Mouse (Mus musculus) layer of hippocampus, adult 9-10 months (tissue): Measurements from ENCODE around the gene Capza1.
A peak's percentile ranks its signal among the peaks of the same experiment; 100 is the strongest.
"Not testable (repeated sequence)": the region's sequence is repeated elsewhere in the genome, so short reads cannot be mapped to it uniquely, and the experiment has no call there.

Experiments
- DNase-seq: peaks from one replicate; pipeline ENCODE4 v3.0.0; 2022; ENCODE audit warnings: low spot score

The Capza1 gene

GRCm38 (mm10) chr3:104817481-104817990, 46.8 kb downstream of the Capza1 start:
- no peak for DNase-seq

DNA sequence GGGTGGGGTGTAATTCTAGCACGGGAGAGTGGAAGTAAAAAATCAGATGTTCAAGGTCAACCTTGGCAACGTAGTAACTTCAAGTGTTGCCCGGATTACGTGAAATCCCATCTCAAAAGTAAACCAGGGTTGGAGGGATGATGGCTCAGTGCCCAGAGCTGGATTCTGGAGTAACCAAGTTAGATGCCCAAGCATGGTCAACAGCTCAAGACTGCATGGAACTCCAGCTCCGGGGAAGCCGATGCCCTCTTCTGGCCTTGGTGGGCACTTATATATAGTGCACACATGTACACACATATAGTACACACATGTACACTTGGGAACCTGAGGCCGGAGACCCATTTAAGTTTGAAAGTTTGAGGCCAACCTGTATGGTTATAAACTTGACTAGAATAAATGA, 48.2 kb downstream of the Capza1 start:
- DNase-seq, result no peak

DNA sequence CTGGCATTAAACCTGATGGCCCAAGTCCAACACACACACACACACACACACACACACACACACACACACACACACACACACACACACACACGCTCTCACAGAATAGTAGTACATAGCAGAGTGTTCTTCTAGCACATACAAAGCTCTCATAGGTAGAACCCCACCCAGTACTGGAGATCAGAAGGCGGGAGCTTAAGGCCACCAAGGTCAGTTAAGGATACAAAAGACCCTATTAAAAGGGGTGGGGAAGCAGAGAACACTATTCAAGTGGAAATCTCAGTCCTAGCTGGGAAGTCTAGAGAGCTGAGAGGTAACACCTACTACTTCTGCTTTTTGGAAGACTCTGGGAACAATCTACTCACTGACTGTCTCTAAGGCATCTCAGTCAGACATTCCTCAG, 49.0 kb downstream of the Capza1 start:
- DNase-seq, result no peak

DNA sequence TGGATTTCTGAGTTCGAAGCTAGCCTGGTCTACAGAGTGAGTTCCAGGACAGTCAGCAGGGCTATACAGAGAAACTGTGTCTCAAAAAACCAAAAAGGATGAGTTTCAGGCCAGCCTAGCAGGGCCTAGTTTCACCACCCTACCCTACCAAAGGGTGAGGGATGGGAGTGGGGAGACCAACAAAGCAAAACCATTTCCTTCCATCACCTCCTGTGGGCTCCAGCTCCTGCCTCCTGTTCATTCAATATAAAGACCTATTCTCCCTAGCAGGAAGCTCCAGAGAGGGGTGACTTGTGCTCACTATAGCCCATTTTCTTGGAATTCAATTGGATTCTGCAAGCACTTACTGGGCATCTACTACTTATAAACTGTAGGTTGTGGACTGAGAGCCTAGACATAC, 49.6 kb downstream of the Capza1 start:
- no peak for DNase-seq

DNA sequence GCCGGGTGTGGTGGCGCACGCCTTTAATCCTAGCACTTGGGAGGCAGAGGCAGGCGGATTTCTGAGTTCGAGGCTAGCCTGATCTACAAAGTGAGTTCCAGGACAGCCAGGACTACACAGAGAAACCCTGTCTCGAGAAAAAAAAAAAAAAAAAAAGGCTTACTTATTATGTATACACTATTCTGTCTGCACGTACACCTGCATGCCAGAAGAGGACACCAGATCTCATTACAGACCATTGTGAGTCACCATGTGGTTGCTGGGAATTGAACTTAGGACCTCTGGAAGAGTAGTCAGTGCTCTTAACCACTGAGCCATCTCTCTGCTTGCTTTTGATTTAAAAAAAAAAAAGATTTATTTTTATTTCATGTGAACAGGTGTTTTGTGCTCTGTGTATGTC, 51.1 kb downstream of the Capza1 start:
- not testable (repeated sequence) for DNase-seq

- no peak for DNase-seq
Observed at GRCm38 (mm10) chr3:104812254-104812653, 52.1 kb downstream of the Capza1 start.

DNA sequence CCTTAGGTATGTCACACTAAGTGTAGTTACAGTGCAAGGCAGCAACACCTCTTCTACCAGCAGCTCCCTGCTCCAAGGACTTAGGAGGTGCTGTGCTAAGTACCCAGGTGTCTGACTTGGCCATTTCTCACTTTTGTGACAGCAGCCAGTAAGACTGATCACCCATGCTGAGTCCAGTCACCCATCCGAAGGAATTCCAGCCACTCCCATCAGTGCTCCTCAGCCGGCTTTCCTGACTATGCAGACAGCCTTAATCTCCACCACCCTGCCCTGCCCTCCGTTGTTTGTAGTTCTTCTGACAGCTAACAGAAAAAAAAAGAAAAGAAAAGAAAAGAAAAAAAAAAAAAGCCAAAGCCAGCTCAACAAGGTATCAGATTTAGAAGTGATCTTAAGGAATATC, 52.6 kb downstream of the Capza1 start:
- no peak for DNase-seq

- DNase-seq, result no peak
Observed at GRCm38 (mm10) chr3:104805539-104805938, 58.8 kb downstream of the Capza1 start.

DNA sequence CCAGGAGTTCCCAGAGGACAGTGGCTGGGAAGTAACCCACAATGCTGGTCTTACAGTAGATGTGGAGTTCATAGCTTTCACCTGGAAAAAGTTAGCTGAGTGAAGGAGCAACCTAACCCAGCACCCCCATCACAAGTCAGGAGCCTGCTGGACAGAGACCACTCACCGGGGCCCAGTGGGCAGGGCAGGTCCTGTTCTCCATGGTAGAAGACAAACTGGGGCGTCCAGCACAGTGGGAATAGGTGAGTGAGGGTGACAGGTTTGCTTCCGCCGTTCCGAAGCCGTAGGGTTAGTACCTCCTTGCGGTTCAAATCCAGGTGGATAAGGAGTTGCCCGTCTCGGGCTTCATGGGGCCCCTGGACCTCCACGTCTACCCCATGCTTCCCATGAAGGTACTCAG, 60.0 kb downstream of the Capza1 start:
- DNase-seq, result no peak

GRCm38 (mm10) chr3:104801481-104801880, 62.8 kb downstream of the Capza1 start:
- DNase-seq, result no peak

DNA sequence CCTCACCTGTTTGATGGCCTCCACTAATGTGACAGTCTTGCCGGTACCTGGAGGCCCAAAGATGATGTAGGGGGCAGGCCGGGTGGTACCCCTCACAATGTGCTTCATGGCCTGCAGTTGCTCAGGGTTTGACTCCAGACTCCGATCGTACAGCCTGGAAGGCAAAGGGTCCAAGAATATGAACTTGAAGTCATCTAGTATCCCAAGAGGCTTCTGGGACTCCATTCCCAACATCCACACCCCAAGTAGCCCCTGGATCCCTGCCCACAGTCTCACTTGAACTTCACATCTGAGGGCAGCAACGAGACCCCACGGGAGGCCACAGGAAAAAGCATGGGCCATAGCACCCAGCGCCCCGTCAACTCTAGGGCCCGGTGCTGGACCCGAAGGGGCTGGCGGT, 63.6 kb downstream of the Capza1 start:
- no peak for DNase-seq

- DNase-seq, result no peak
Observed at GRCm38 (mm10) chr3:104796430-104797082, 67.7 kb downstream of the Capza1 start.

DNA sequence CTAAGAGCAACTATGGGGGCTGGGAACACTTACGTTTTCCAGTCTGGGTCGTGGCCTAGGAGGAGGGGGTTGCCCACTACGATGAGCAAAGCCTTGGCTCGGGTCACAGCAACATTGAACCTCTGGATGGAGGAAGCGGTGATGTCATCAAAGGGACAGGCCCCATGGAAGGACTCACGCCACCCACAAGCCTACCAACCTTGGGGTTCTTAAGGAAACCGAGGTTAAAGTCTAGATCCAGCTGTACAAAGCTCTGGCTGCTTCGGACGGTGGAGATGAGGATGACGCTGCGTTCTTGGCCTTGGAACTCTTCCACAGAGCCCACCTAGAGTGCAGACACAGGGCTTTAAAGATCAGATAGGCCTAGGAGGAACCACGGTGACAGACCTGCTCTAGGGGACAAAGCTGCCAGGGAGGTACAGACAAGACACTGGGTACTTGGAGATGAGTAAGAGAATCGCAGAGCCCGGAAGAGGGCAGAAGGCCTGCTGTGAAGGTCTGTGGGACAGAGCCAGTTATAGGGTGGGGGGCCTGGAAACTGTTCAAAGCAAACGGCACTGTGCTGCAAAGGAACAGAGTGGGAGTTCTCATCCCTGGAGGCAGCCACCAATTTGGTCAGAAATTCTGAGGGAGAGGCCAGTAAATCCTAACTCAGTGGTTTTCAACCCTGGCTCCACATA, 68.5 kb downstream of the Capza1 start:
- no peak for DNase-seq

- no peak for DNase-seq
Observed at GRCm38 (mm10) chr3:104794953-104795470, 69.3 kb downstream of the Capza1 start.

DNA sequence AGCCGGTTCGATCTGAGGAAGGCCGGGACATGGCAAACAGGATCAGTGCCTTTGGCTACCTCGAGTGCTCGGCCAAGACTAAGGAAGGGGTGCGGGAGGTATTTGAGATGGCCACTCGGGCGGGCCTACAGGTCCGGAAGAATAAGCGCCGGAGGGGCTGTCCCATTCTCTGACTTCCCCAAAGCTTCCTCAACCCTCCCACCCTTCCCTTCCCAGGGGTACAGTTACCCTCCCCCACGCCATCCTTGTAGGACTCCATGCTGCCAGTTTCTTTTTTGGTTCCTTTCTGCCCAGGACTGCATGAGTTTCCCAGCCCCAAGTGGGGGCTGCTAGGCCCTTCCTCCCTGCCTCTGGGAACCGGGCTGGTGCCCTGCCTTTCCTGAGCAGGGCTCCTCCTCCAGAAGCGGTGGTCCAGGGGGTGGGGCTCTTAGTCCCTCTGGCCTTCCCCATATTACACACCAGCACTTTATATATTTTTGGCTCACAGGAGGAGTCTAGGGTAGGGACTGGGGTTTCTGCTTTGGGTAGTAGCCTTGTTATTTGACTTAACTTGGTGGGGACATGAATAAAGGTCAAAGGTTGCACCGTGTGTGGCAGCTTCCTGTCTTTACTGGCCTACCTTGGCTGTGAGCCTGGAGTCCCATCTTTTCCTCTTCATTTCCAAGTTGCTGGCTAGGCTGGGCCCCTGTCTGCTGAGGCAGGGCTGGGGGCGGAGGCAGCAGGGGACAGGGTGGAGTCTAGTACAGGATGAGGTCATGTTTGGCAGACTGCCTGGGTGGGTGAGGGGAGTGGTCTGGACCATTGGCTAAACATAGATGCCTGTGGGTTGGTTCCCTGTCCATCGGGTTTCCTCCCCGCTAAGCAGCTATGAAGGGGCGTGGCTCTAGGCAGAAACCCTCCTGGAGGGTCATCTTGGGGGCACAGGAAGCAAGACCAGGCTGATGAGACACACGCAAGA, 70.2 kb downstream of the Capza1 start:
- DNase-seq, result peak; percentile 71

GRCm38 (mm10) chr3:104792360-104793270, 71.7 kb downstream of the Capza1 start:
- DNase-seq, result no peak

DNA sequence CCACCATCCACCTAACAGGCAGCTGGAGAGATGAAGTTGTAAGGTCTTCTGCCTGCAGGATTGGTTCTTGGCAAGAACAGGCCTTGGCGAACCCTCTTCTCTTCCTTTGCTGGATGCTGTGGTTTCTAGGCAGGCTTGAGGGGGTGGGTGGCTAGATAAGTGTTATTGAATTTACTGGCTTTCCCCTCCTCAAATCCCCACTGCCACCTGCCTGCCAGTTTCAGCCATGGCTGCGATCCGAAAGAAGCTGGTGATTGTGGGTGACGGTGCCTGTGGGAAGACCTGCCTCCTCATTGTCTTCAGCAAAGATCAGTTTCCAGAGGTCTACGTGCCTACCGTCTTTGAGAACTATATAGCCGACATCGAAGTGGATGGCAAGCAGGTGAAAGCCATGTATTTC, 72.6 kb downstream of the Capza1 start:
- DNase-seq, result no peak

GRCm38 (mm10) chr3:104791017-104791416, 73.3 kb downstream of the Capza1 start:
- no peak for DNase-seq

DNA sequence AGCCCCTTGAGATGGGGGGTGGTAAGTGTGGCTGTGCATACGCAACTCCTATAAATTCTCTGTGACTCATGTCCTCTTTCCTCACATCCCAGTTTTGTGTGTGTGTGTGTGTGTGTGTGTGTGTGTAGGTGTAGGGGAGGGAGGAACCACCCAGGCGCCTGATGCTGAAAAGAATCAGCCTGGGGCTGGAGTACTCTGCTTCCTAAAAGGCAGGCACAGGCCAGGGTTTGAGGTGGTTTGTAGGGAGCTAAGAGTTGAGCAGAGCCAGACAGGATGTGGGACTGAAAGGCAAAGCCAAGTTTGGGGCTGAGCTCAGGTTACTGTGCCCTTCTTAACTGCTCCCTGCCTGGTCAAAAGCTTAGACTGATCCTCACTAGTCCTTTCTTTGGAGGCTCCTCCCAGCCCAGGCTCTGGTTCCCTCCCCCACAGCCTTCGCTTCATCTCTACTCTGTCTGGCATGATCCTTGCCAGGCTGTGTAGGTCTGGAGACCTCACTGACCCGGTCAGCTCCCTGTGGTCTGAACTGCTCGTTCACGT, 73.8 kb downstream of the Capza1 start:
- DNase-seq, result no peak

DNA sequence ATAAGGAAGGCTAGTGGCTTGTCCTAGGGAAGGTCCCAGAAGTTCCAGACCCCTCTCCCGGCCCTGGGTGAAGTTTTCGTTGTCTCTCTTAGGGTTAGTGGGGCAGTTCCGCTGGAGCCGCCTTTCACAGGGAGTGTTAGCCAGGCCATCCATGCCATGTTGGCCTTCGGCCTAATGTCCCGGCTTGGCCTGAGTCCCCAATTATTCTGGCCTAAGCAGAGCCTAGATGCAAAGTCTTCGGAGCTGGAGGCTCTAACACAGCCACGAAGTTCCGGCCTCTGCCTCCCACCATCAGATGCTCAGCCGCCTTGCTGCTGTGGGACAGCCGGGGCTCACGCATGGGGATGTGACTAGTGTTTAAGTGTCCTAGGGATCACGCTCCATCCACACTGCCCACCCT, 74.5 kb downstream of the Capza1 start:
- no peak for DNase-seq

DNA sequence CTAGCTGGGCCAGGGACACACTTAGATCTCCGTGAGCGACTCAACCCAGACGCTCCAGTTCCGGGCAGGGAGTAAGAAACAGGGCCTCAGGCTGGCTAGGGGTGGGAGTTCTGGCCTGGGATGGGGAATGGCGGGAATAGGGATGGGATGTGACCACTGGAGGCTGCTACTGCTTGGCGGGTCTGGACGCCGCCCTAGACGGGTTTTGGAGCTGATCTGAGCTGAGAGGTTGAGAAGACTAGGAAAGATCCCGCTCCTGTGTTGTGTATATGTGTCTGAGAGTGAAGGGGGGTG, 75.0 kb downstream of the Capza1 start:
- no peak for DNase-seq
